Comparison of ENCODE assay signal across 9 mouse cellular contexts in genomic region chr12:117808355-117809326, GRCm38 (mm10). TPM values are rescaled to one million over a fixed set of nuclear protein-coding genes. Genes with fewer than 3 reads are reported as not detected.
DNase-seq lines count a peak whose midpoint lies in the region; ATAC-seq lines count a peak whose summit lies in the region.
"Had no signal": no experiment of that assay in that cellular context is flagged by ENCODE, and none has a peak within 500 bp of the region (broad histone marks: within the 10 kb centered on the region; RNA-seq: fewer than 3 reads in every experiment).

No protein-coding gene starts in this region.

- H3K27ac ChIP-seq in kidney, embryonic 15.5 days, result no peak overlapping the region
- H3K27ac ChIP-seq in forebrain, embryonic 10.5 days, result peak overlapping the region; percentile 59
- no peak overlapping the region for H3K27ac ChIP-seq in limb, embryonic 13.5 days

- no peak for ATAC-seq in kidney, embryonic 15.5 days (replicated peaks; ENCODE audit: low FRiP score)
- ATAC-seq in limb, embryonic 13.5 days (ENCODE audit: low FRiP score, low read depth), result no peak

- no peak overlapping the region for H3K4me3 ChIP-seq in kidney, embryonic 15.5 days (replicated peaks)
- H3K4me3 ChIP-seq in forebrain, embryonic 10.5 days, result peak overlapping the region; percentile 36
- H3K4me3 ChIP-seq in limb, embryonic 13.5 days, result peak overlapping the region; percentile 18; the same call in 1 of the 2 replicates

- H3K4me1 ChIP-seq in kidney, embryonic 15.5 days, result peaks cover 10% of the 10 kb centered on the region
- H3K4me1 ChIP-seq in forebrain, embryonic 10.5 days, result peaks cover 59% of the 10 kb centered on the region
- H3K4me1 ChIP-seq in limb, embryonic 13.5 days, result peaks cover 55% of the 10 kb centered on the region

- H3K9ac ChIP-seq in kidney, embryonic 15.5 days, result no peak overlapping the region
- H3K9ac ChIP-seq in limb, embryonic 13.5 days, result no peak overlapping the region

- peaks cover 32% of the 10 kb centered on the region for H3K27me3 ChIP-seq in kidney, embryonic 15.5 days
- H3K27me3 ChIP-seq in forebrain, embryonic 10.5 days (ENCODE audit: poor library complexity, severe bottlenecking), result peaks cover 57% of the 10 kb centered on the region
- H3K27me3 ChIP-seq in limb, embryonic 13.5 days, result peaks cover 31% of the 10 kb centered on the region

- no peak for DNase-seq in kidney, postnatal 25 days
- DNase-seq in forebrain, embryonic 10.5 days (ENCODE audit: extremely low spot score, low spot score), result no peak
- peak; percentile 50 for DNase-seq in retina, embryonic 14.5 days (ENCODE audit: low spot score)
- DNase-seq in frontal cortex, adult 2 months (ENCODE audit: extremely low spot score in 1 of 2, low spot score in 1 of 2), result no peak
- no peak for DNase-seq in adrenal gland, adult 2 months
- DNase-seq in gastrocnemius, adult 18-20 months (ENCODE audit: low spot score), result no peak
- DNase-seq: left cerebral cortex, postnatal 4 days had no signal

- no peaks in the 10 kb centered on the region for H3K36me3 ChIP-seq in kidney, embryonic 15.5 days
- H3K36me3 ChIP-seq in forebrain, embryonic 10.5 days (replicated peaks), result no peaks in the 10 kb centered on the region
- no peaks in the 10 kb centered on the region for H3K36me3 ChIP-seq in limb, embryonic 13.5 days

- peak overlapping the region; percentile 43 for H3K4me2 ChIP-seq in kidney, embryonic 15.5 days
- H3K4me2 ChIP-seq in limb, embryonic 13.5 days (replicated peaks), result peak overlapping the region; percentile 57

- H3K9me3 ChIP-seq in kidney, embryonic 15.5 days (replicated peaks), result no peaks in the 10 kb centered on the region
- no peaks in the 10 kb centered on the region; the same call in 1 of the 2 replicates for H3K9me3 ChIP-seq in forebrain, embryonic 10.5 days
- H3K9me3 ChIP-seq in limb, embryonic 13.5 days, result no peaks in the 10 kb centered on the region

- WGBS in kidney, embryonic 15.5 days, result 22% methylated on average over 17 of the region's 17 CpGs
- WGBS in forebrain, embryonic 10.5 days, result 52% methylated on average over 17 of the region's 17 CpGs
- 35% methylated on average over 17 of the region's 17 CpGs for WGBS in limb, embryonic 13.5 days

RNA-seq across cellular contexts. Expression of gene Cdca7l, which starts 4.6 kb away (rescaled TPM):
- 56.0 and 60.6 TPM in 2 replicates for polyA plus RNA-seq in kidney, embryonic 15.5 days (2015; fragmentation: Nextera tagmentation; extraction: Ambion mirVana)
- polyA plus RNA-seq in forebrain, embryonic 10.5 days (2016; fragmentation: Nextera tagmentation; extraction: Ambion mirVana), result 73.9 and 74.2 TPM in 2 replicates
- polyA plus RNA-seq in limb, embryonic 13.5 days (2015; fragmentation: Nextera tagmentation; extraction: Ambion mirVana), result 32.4 and 32.7 TPM in 2 replicates
- 7.1 and 7.2 TPM in 2 replicates for polyA plus RNA-seq in frontal cortex, adult 2 months (2012; rRNA removed)
- total RNA-seq in adrenal gland, adult 2 months (2021), result 1 to 10 TPM; 2.1 to 2.3 TPM
- 1.3 and 2.0 TPM in 2 replicates for polyA plus RNA-seq in adrenal gland, adult 2 months (2012; rRNA removed)
- total RNA-seq in gastrocnemius, adult 18-20 months (2021), result under 1 TPM in 1 of 2 experiments, not detected in 1; 0.09 TPM
